Mouse (Mus musculus): ENCODE measurements at regions not wholly inside any gene's neighbourhood (a gene's known extent, or its start where the extent isn't known, plus 50 kb on each side); places are given as distances from the start of the nearest gene placed in this dataset.

GRCm38 (mm10) chr5:103291219-103291618 is 80.1 kb upstream of the Mapk10 start:
- Histone ChIP-seq H3K4me3 (replicated peaks; ENCODE audit: low read length) (no peak overlapping the region), H3K4me1 (ENCODE audit: control insufficient read depth, insufficient read depth, low read length) (no peaks in the 10 kb centered on the region), H3K4me2 (ENCODE audit: low read depth, low read length) (no peak overlapping the region), H3K27ac (ENCODE audit: low read length) (no peak overlapping the region), H3K27me3 (ENCODE audit: control insufficient read depth, insufficient read depth, low read length) (no peaks in the 10 kb centered on the region), H3K9me3 (replicated peaks; ENCODE audit: control insufficient read depth, low read length) (no peaks in the 10 kb centered on the region), H3K36me3 (ENCODE audit: control insufficient read depth, insufficient read depth, low read length) (no peaks in the 10 kb centered on the region), H3K9ac (ENCODE audit: low read length) (no peak overlapping the region)
- ATAC-seq (ENCODE audit: insufficient read depth, low FRiP score) = peak; percentile 58
- 71% methylated on average over 8 of the region's 8 CpGs for WGBS

DNA sequence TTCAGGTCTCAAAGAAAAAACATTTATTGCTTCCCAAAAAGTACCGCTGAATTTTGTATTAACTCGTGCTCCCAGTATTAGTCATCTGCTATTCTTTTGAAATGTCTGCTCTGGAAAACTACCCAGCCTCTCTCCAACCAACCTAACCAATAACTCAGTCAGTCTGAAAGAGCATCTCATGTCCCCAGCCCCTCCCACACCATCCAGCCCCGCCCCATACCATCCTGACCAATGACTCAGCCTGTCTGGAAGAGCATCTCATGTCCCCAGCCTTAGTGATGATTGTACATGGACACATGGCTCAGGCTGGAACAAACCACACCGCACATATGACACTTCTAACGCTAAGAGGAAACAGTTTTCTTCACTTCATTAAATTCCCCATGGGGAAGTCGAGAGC is 58.1 kb upstream of the Mapk10 start:
- no peaks in the 10 kb centered on the region for H3K36me3 ChIP-seq (ENCODE audit: control insufficient read depth, insufficient read depth, low read length)
- no peak overlapping the region for H3K27ac ChIP-seq (ENCODE audit: low read length)
- no peak overlapping the region for H3K4me2 ChIP-seq (ENCODE audit: low read depth, low read length)
- ATAC-seq (ENCODE audit: insufficient read depth, low FRiP score) = no peak
- WGBS = 83% methylated on average over 6 of the region's 6 CpGs
- H3K4me3 ChIP-seq (replicated peaks; ENCODE audit: low read length) = no peak overlapping the region
- no peaks in the 10 kb centered on the region for H3K27me3 ChIP-seq (ENCODE audit: control insufficient read depth, insufficient read depth, low read length)
- no peak overlapping the region for H3K9ac ChIP-seq (ENCODE audit: low read length)
- no peaks in the 10 kb centered on the region for H3K4me1 ChIP-seq (ENCODE audit: control insufficient read depth, insufficient read depth, low read length)
- H3K9me3 ChIP-seq (replicated peaks; ENCODE audit: control insufficient read depth, low read length) = no peaks in the 10 kb centered on the region

DNA sequence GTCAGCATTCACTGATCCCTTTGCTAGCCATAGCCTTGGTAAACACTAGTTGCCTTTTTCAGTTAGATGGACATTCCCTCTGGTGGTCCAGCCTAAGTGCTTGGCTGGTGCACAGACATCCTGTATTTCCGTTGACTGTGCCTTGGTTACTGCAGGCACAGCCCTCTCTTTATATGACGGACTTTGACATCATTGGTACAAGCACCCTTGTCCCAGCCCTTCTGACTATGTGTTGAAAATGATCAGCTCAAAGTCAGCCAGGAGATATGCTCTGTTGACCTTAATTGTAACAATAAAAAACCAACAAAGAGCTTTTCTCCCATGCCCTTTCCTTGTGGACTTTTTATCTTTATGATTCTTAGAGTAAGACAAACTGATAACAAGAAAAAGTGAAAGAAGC is 53.8 kb upstream of the Mapk10 start:
- Histone ChIP-seq H3K4me1 (ENCODE audit: control insufficient read depth, insufficient read depth, low read length) (no peaks in the 10 kb centered on the region), H3K27ac (ENCODE audit: low read length) (no peak overlapping the region), H3K4me3 (replicated peaks; ENCODE audit: low read length) (no peak overlapping the region), H3K4me2 (ENCODE audit: low read depth, low read length) (no peak overlapping the region), H3K9me3 (replicated peaks; ENCODE audit: control insufficient read depth, low read length) (no peaks in the 10 kb centered on the region), H3K36me3 (ENCODE audit: control insufficient read depth, insufficient read depth, low read length) (no peaks in the 10 kb centered on the region), H3K9ac (ENCODE audit: low read length) (no peak overlapping the region), H3K27me3 (ENCODE audit: control insufficient read depth, insufficient read depth, low read length) (no peaks in the 10 kb centered on the region)
- no peak for ATAC-seq (ENCODE audit: insufficient read depth, low FRiP score)
- WGBS = 76% methylated on average over 2 of the region's 2 CpGs

- ATAC-seq (ENCODE audit: insufficient read depth, low FRiP score) = no peak
- 90% methylated on average over 10 of the region's 10 CpGs for WGBS
- no peaks in the 10 kb centered on the region for H3K4me1 ChIP-seq (ENCODE audit: control insufficient read depth, insufficient read depth, low read length)
- no peak overlapping the region for H3K27ac ChIP-seq (ENCODE audit: low read length)
- no peak overlapping the region for H3K4me3 ChIP-seq (replicated peaks; ENCODE audit: low read length)
- H3K4me2 ChIP-seq (ENCODE audit: low read depth, low read length) = no peak overlapping the region
- H3K27me3 ChIP-seq (ENCODE audit: control insufficient read depth, insufficient read depth, low read length) = no peaks in the 10 kb centered on the region
- no peaks in the 10 kb centered on the region for H3K36me3 ChIP-seq (ENCODE audit: control insufficient read depth, insufficient read depth, low read length)
- H3K9ac ChIP-seq (ENCODE audit: low read length) = no peak overlapping the region
- no peaks in the 10 kb centered on the region; the same call in 1 of the 2 replicates for H3K9me3 ChIP-seq (replicated peaks; ENCODE audit: control insufficient read depth, low read length)
These were observed 50.3 kb upstream of the Mapk10 start for GRCm38 (mm10) chr5:103261406-103261805.
